Mouse (Mus musculus): Measurements from ENCODE around the gene Zfp948. TPM values are rescaled to one million over a fixed set of nuclear protein-coding genes. Genes with fewer than 3 reads are reported as not detected.

Gene Zfp948
- total RNA-seq (2021): 1 to 10 TPM; 1.8 to 3.1 TPM
- long read RNA-seq, experiment 1, partial matches to known transcripts: 0 of 5 reads
- long read RNA-seq, experiment 1, other reads (novel, unspliced or antisense): 2 of 5 reads
- long read RNA-seq, experiment 2, partial matches to known transcripts: 0 of 3 reads
- long read RNA-seq, experiment 2, other reads (novel, unspliced or antisense): 0 of 3 reads

- DNase-seq: peak; percentile 83
Observed at GRCm38 (mm10) chr17:21566728-21567349, at the start of gene Zfp948. Gene Zfp948 (plus strand): TSS chr17:21567008.

DNA sequence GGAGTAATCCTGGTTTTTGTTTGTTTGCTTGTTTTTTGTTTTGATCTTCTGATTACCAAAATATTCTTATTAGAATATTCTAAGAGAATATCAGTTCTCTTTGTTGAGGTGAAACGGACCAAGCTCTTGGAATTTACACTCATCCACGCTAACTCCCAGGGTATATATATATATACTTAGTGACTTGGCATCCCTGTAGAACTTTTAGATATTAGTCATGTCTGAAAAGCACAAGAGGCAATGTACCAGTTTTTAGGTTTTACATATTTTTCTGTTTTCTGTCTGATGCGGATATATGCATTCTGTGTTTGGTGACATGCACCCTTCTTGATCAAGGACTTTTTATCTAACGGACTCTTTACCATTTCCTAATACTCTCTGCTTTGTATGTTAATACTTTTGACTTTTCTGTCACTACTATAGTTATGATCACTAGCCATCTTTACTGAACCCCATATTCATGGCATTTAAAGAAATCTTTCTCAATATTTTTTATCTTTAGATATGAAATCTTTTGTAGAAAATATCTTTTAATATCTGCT lies 49.6 kb upstream of the Zfp948 start:
- DNase-seq: no peak

GRCm38 (mm10) chr17:21526270-21526669 lies 40.5 kb upstream of the Zfp948 start:
- no peak for DNase-seq

DNA sequence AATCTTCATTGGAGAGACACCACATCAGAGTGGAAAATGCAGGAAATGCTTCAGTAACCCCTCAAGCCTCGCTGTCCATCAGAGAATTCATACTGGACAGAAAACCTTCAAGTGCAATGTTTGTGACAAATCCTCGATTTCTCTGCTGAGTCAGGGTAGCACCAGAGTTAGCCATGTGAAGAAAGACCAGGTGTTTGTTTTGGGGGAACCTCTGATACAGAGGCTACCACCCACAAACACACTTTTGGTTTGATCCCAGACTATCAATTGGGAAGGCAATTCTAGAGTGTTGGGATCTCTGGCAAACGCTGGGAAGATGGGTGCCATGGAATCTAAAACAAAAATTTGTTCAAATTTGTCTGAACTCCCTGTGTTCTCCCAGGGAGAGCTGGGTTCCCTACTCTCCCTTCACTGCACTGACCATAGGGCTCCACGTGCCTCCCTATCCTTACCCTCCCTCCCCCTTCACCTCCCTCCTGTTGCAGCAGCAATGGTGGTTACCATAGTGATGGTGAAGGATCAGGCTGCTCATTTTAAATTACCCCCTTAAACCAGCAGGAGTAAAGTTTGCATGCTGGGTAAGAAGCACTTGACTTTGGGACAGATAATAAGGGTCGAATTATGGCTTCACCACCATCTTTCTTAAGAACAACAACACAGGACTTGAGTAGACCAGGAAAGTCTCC lies 36.0 kb upstream of the Zfp948 start:
- DNase-seq: no peak

DNA sequence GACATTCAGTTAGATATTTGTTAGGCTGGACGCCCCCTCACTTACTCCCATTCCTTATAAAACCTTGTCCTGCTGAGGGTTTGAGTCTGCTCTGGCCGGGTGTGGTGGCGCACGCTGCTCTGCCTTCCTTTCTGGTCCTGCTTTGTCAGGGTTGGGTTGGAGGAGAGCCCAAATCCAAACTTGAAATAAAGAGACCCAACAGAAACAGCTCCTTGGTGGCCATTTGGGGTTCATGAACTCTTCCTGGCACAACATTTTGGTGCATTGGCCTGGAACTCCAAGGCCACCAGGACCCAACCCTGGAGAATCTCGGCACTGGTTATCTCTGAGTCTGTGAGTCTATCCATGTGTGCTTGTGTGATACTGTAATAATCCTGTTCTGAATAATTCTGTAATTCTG lies 35.2 kb upstream of the Zfp948 start:
- DNase-seq: peak; percentile 5

- DNase-seq: peak; percentile 66
Observed at GRCm38 (mm10) chr17:21532101-21532951, 34.5 kb upstream of the Zfp948 start.

- DNase-seq: no peak
Observed at GRCm38 (mm10) chr17:21533961-21534360, 32.8 kb upstream of the Zfp948 start.

DNA sequence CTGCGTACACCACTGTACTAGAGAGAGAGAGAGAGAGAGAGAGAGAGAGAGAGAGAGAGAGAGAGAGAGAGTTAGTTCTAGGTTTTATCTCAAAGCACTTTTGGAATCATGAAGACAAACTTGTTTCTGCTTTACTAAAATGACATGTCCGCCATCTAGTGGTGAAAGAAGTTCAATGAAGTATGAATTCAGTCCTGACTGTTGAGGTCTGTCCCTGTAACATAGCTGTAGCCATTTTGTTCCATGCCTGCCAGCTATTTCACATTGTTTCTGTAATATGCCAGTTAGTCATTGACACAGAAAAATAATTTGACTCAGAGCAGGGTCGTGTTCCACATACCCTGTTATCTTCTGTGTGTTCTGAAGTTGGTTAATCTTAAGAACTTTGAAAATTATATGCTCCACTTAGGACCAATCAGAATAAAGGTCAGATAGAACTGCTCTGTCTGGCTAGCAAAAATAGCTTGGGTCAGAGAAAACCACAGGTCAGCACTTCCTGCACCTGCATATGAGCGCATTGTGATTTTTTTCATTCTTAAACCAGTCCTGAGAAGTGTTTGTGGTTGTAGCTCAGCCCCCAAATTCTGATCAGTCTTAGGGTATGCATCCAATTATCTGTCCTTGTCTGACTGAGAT lies 32.2 kb upstream of the Zfp948 start:
- DNase-seq: peak; percentile 4

DNA sequence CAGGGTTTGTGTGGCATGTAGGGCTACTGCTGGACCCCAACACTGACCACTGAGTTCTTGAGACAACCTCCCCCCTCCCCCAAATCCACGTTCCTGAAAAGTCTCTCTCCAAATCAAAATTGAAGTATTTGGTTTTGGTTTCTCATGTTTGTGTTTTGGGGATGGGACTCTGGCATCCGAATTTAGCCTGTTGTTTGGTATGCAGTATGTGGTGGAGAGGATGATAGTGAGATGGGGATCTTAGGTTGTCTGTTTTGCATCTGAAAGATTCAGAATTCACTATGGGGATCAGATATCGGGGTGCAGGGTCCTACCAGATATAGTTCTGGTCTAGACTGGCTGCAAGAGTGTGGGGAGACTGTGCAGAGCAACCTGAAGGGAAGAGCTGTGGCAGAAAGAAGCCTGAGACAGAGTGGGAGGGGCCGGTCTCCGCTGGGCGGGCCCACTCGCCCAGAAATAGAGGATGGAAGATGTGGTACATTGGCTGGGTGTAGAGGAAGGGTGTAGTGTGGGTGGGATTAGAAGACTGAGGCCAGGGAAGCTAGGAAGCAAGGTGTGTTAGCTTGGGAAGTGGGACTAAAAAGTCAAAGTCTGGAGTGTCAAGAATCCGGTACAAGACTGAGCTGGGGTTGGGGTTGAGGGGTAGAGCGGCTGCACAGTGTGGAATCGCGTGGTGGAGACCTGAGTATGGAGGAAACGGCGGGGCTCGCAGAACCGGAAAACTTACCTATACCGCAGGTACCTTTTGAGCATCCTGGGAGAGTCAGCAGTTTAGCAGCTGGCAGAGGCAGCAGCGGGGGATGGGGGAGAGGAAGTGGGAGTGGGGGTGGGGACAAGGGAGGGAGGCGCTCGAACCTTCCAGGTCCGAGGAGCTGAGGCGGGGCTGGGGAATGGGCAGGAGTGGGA lies 31.5 kb upstream of the Zfp948 start, which contains the start of gene Zfp52:
Gene Zfp52, plus strand, starts transcription at position 444 of the 906 bp plus-strand sequence.
- peak; percentile 69 for DNase-seq

DNA sequence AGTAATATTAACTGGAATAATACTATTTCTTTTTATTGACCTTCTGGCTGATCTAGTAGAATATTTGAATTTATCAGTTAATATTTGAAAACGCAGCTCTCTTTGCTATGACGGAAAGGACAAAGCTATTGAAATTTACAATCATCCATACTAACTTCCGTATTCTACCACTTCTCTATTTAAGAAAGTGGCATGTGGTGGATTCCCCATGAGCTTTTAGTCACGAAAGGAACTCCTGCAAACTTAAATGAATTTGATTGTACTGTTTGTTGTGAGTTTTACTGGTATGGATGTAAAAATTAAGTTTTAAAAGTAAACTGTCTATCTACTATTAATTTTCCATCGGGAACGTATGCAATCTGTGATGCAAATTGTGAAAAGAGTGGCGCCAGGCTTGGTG lies 30.7 kb upstream of the Zfp948 start:
- DNase-seq: no peak

DNA sequence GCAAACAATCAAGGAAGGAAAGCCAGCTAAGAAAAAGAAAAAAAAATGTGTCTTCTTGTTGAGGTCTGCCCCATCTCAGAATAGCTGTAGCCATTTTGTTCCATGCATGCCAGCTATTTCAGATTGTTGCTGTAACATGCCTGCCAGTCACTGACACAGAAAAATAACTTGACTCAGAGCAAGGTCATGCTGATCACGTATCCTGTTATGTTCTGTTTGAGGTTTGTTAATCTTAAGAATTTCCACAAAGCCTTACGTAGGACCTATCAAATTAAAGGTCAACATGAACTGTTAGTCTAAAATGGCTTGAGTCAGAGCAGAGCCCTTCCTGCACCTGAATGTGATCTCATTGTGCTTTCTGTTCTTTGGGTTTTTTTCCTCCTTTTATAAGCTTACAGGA lies 30.1 kb upstream of the Zfp948 start:
- no peak for DNase-seq

DNA sequence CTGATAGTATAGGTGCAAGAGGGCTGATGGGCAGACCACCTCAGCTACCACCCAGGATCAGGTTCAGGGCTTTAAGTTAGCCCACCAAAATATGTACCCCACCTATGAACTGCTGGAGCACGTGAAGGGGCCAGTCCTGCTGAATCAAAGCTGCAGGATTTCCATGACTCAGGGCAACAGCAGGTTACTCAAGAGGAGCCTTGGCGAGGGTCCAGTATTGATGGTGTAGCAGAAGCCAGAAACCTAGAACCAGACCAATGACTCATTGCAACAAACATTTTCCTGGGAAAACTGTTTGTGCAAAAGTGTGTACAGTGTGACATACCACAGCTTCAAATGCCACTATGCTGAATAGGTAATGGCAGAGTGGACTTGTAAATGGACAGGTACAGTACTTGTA lies 9.0 kb upstream of the Zfp948 start:
- DNase-seq: no peak

DNA sequence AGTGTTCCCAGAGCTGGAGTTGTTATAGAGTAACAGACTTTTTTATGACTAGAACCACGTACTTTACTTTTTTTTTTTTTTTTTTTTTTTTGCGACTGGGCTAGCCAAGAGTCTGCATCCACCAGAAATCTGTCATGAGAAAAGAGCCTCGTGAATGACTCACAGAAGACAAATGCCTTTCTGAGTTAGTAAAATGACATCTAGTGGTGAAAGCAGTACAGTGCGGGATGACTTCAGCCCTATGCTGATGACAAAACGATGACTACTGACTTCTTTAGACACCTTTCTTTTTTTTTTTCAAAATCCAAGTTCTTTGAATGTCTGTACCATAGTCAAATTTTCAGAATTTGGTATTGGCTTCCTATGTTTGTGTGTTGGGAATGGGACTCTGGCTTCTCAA lies 588 bp upstream of the Zfp948 start:
- peak; percentile 31 for DNase-seq

GRCm38 (mm10) chr17:21567696-21568095 lies 888 bp downstream of the Zfp948 start:
- DNase-seq: no peak

DNA sequence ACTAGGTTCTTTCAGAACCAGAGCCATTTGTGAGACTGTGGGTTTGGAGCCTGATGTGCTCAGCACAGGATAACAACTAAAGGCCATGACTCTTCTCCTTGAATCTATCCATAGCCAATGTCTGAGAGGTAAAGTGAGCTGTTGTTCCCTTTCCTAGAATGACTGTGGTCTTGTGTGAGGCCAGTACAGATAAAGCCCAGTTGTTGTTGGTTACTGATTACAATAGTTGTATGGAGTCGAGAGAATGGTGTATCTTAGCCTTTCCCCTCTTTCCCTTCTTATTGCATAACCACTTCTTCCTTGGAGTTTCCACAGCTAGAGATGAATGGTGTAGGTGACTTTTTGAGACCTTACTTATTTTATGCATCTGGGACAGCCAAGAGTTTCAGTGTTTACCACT lies 12.3 kb downstream of the Zfp948 start:
- DNase-seq: no peak

GRCm38 (mm10) chr17:21579493-21580175 lies 12.8 kb downstream of the Zfp948 start:
- DNase-seq: no peak

- no peak for DNase-seq
Observed at GRCm38 (mm10) chr17:21585521-21585920, 18.7 kb downstream of the Zfp948 start.

GRCm38 (mm10) chr17:21616356-21616755 lies 49.5 kb downstream of the Zfp948 start:
- DNase-seq: no peak

- DNase-seq: no peak
Observed at GRCm38 (mm10) chr17:21617352-21617751, 50.5 kb downstream of the Zfp948 start.

DNA sequence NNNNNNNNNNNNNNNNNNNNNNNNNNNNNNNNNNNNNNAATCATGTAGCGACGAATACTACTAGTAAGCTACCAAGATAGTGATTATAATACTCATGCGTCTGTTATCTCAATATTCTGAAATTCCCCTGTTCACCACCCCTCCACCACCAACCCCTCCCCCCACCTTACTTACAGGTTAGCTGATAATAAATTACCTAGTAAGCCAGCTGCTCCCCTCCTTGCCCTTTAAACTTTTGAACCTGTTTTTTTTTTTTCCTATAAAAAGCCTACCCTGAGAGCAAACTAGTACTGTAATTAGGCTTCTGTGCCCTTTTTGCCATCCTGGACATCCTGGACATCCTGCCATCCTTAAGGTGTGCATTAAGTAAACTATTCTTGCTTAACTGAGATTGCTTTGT lies 56.8 kb downstream of the Zfp948 start:
- no peak for DNase-seq
